Mouse (Mus musculus) forebrain, embryonic 12.5 days (tissue): ENCODE measurements at regions not wholly inside any gene's neighbourhood (a gene's known extent, or its start where the extent isn't known, plus 50 kb on each side); places are given as distances from the start of the nearest gene placed in this dataset.

Experiments
- ATAC-seq: fragments of 200-750 bp; cut with Nextera tagmentation; 2 replicates; pipeline ENCODE4 v1.8.0; 2017; ENCODE audit warnings: moderate TSS enrichment; ENCODE audit not compliant: low FRiP score
- H3K27ac ChIP-seq: fragments of 300-500 bp; sonication (generic); 2 replicates; pipeline ENCODE4 v1.5.1; 2016; ENCODE audit warnings: mild to moderate bottlenecking
- H3K27me3 ChIP-seq: fragments of 300-500 bp; sonication (generic); 2 replicates; pipeline ENCODE4 v1.6.1; 2016; ENCODE audit warnings: mild to moderate bottlenecking
- H3K36me3 ChIP-seq: fragments of 300-500 bp; sonication (generic); replicated peaks from 2 replicates; pipeline ENCODE4 v1.6.1; 2016; ENCODE audit warnings: mild to moderate bottlenecking
- H3K4me1 ChIP-seq: fragments of 300-500 bp; sonication (generic); 2 replicates; pipeline ENCODE4 v1.6.1; 2016
- H3K4me2 ChIP-seq: fragments of 300-500 bp; sonication (generic); 2 replicates; pipeline ENCODE4 v1.6.1; 2016; ENCODE audit warnings: mild to moderate bottlenecking, moderate library complexity
- H3K4me3 ChIP-seq: fragments of 300-500 bp; sonication (generic); replicated peaks from 2 replicates; pipeline ENCODE4 v1.5.1; 2016; ENCODE audit warnings: mild to moderate bottlenecking
- H3K9ac ChIP-seq: fragments of 300-500 bp; sonication (generic); 2 replicates; pipeline ENCODE4 v1.6.1; 2016; ENCODE audit warnings: mild to moderate bottlenecking
- H3K9me3 ChIP-seq: fragments of 300-500 bp; sonication (generic); 2 replicates; pipeline ENCODE4 v1.6.1; 2016
- WGBS: fragments of 180-500 bp; shearing (Covaris S2); methylation state at CpG from one replicate; pipeline ENCODE4 v1.1.7; 2016; 5-methylcytosine and 5-hydroxymethylcytosine counted together

GRCm38 (mm10) chr12:17113465-17114177 lies 63.1 kb downstream of the Kcnf1 start:
- H3K27ac ChIP-seq = no peak overlapping the region
- ATAC-seq = no peak
- H3K4me2 ChIP-seq = no peak overlapping the region
- H3K36me3 ChIP-seq = no peaks in the 10 kb centered on the region
- H3K27me3 ChIP-seq = no peaks in the 10 kb centered on the region
- H3K9ac ChIP-seq = no peak overlapping the region
- WGBS = 81% methylated on average over 12 of the region's 12 CpGs
- no peaks in the 10 kb centered on the region for H3K4me1 ChIP-seq
- no peak overlapping the region for H3K4me3 ChIP-seq
- no peaks in the 10 kb centered on the region for H3K9me3 ChIP-seq

GRCm38 (mm10) chr12:17112781-17113464 lies 63.8 kb downstream of the Kcnf1 start:
- Histone ChIP-seq H3K4me3 (no peak overlapping the region), H3K4me2 (no peak overlapping the region), H3K4me1 (no peaks in the 10 kb centered on the region), H3K36me3 (no peaks in the 10 kb centered on the region), H3K9me3 (no peaks in the 10 kb centered on the region), H3K9ac (no peak overlapping the region), H3K27me3 (no peaks in the 10 kb centered on the region), H3K27ac (no peak overlapping the region)
- WGBS = 88% methylated on average over 7 of the region's 7 CpGs
- no peak for ATAC-seq

- Histone ChIP-seq H3K27me3 (no peaks in the 10 kb centered on the region), H3K36me3 (no peaks in the 10 kb centered on the region), H3K9ac (no peak overlapping the region), H3K27ac (no peak overlapping the region), H3K4me1 (no peaks in the 10 kb centered on the region), H3K9me3 (no peaks in the 10 kb centered on the region), H3K4me3 (no peak overlapping the region), H3K4me2 (no peak overlapping the region)
- 76% methylated on average over 1 of the region's 1 CpGs for WGBS
- ATAC-seq = no peak
These were observed 70.5 kb downstream of the Kcnf1 start for GRCm38 (mm10) chr12:17106220-17106619.

- Histone ChIP-seq H3K9ac (no peak overlapping the region), H3K4me1 (no peaks in the 10 kb centered on the region), H3K36me3 (no peaks in the 10 kb centered on the region), H3K27ac (no peak overlapping the region), H3K27me3 (no peaks in the 10 kb centered on the region), H3K4me3 (no peak overlapping the region), H3K4me2 (no peak overlapping the region), H3K9me3 (no peaks in the 10 kb centered on the region)
- 85% methylated on average over 6 of the region's 6 CpGs for WGBS
- ATAC-seq = no peak
These were observed 71.5 kb downstream of the Kcnf1 start for GRCm38 (mm10) chr12:17105057-17105712.

- Histone ChIP-seq H3K27ac (no peak overlapping the region), H3K9me3 (no peaks in the 10 kb centered on the region), H3K4me3 (no peak overlapping the region), H3K27me3 (no peaks in the 10 kb centered on the region), H3K9ac (no peak overlapping the region), H3K4me2 (no peak overlapping the region), H3K4me1 (peaks cover 10% of the 10 kb centered on the region), H3K36me3 (no peaks in the 10 kb centered on the region)
- WGBS = 90% methylated on average over 3 of the region's 3 CpGs
- ATAC-seq = no peak
These were observed 74.8 kb downstream of the Kcnf1 start for GRCm38 (mm10) chr12:17101842-17102241.

GRCm38 (mm10) chr12:17097800-17098271 lies 78.9 kb downstream of the Kcnf1 start:
- H3K4me3 ChIP-seq = no peak overlapping the region
- H3K4me2 ChIP-seq = no peak overlapping the region
- H3K27ac ChIP-seq = peak overlapping the region; percentile 56; the same call in 1 of the 2 replicates
- no peaks in the 10 kb centered on the region for H3K9me3 ChIP-seq
- no peak overlapping the region for H3K9ac ChIP-seq
- H3K27me3 ChIP-seq = no peaks in the 10 kb centered on the region
- H3K4me1 ChIP-seq = peaks cover 14% of the 10 kb centered on the region
- 56% methylated on average over 15 of the region's 15 CpGs for WGBS
- no peaks in the 10 kb centered on the region for H3K36me3 ChIP-seq
- peak; percentile 72; the same call in 1 of the 2 replicates for ATAC-seq

GRCm38 (mm10) chr12:17094758-17095157 lies 81.9 kb downstream of the Kcnf1 start:
- H3K4me2 ChIP-seq = no peak overlapping the region
- peaks cover 21% of the 10 kb centered on the region for H3K4me1 ChIP-seq
- H3K27ac ChIP-seq = no peak overlapping the region
- H3K9ac ChIP-seq = no peak overlapping the region
- WGBS = 88% methylated on average over 4 of the region's 4 CpGs
- H3K36me3 ChIP-seq = no peaks in the 10 kb centered on the region
- H3K9me3 ChIP-seq = no peaks in the 10 kb centered on the region
- H3K4me3 ChIP-seq = no peak overlapping the region
- ATAC-seq = no peak
- no peaks in the 10 kb centered on the region for H3K27me3 ChIP-seq

GRCm38 (mm10) chr12:17093772-17094171 lies 82.2 kb upstream of the 2410004P03Rik start:
- Histone ChIP-seq H3K36me3 (no peaks in the 10 kb centered on the region), H3K4me3 (no peak overlapping the region), H3K9ac (no peak overlapping the region), H3K27ac (no peak overlapping the region), H3K4me1 (peaks cover 22% of the 10 kb centered on the region), H3K4me2 (no peak overlapping the region), H3K27me3 (no peaks in the 10 kb centered on the region), H3K9me3 (no peaks in the 10 kb centered on the region)
- 41% methylated on average over 3 of the region's 3 CpGs for WGBS
- no peak for ATAC-seq

GRCm38 (mm10) chr12:17091058-17091457 lies 79.5 kb upstream of the 2410004P03Rik start:
- Histone ChIP-seq H3K4me2 (no peak overlapping the region), H3K36me3 (no peaks in the 10 kb centered on the region)
- ATAC-seq = no peak

GRCm38 (mm10) chr12:17089710-17090339 lies 78.3 kb upstream of the 2410004P03Rik start:
- H3K9me3 ChIP-seq = no peaks in the 10 kb centered on the region
- WGBS = 55% methylated on average over 7 of the region's 7 CpGs
- no peak overlapping the region for H3K4me3 ChIP-seq
- H3K9ac ChIP-seq = no peak overlapping the region
- ATAC-seq = no peak
- no peak overlapping the region for H3K27ac ChIP-seq
- H3K4me1 ChIP-seq = peaks cover 12% of the 10 kb centered on the region
- H3K4me2 ChIP-seq = no peak overlapping the region
- no peaks in the 10 kb centered on the region for H3K27me3 ChIP-seq
- no peaks in the 10 kb centered on the region for H3K36me3 ChIP-seq

More at GRCm38 (mm10) chr12:17091058-17091457, 79.5 kb upstream of the 2410004P03Rik start:
- Histone ChIP-seq H3K9me3 (no peaks in the 10 kb centered on the region), H3K27me3 (no peaks in the 10 kb centered on the region), H3K4me3 (no peak overlapping the region), H3K27ac (no peak overlapping the region), H3K9ac (no peak overlapping the region), H3K4me1 (peaks cover 12% of the 10 kb centered on the region)
- 70% methylated on average over 10 of the region's 10 CpGs for WGBS

- 39% methylated on average over 3 of the region's 3 CpGs for WGBS
- no peaks in the 10 kb centered on the region for H3K9me3 ChIP-seq
- H3K36me3 ChIP-seq = no peaks in the 10 kb centered on the region
- H3K27ac ChIP-seq = no peak overlapping the region
- H3K4me2 ChIP-seq = no peak overlapping the region
- ATAC-seq = no peak
- peaks cover 8% of the 10 kb centered on the region; the same call in 1 of the 2 replicates for H3K4me1 ChIP-seq
- no peak overlapping the region for H3K9ac ChIP-seq
- no peak overlapping the region for H3K4me3 ChIP-seq
- H3K27me3 ChIP-seq = no peaks in the 10 kb centered on the region
These were observed 75.9 kb upstream of the 2410004P03Rik start for GRCm38 (mm10) chr12:17087388-17087787.

GRCm38 (mm10) chr12:17085209-17085574 lies 73.7 kb upstream of the 2410004P03Rik start:
- H3K4me3 ChIP-seq = no peak overlapping the region
- no peaks in the 10 kb centered on the region for H3K9me3 ChIP-seq
- no peaks in the 10 kb centered on the region for H3K27me3 ChIP-seq
- H3K4me2 ChIP-seq = no peak overlapping the region
- ATAC-seq = no peak
- WGBS = 67% methylated on average over 5 of the region's 5 CpGs
- no peak overlapping the region for H3K27ac ChIP-seq
- H3K36me3 ChIP-seq = no peaks in the 10 kb centered on the region
- no peak overlapping the region for H3K9ac ChIP-seq
- H3K4me1 ChIP-seq = peaks cover 6% of the 10 kb centered on the region; the same call in 1 of the 2 replicates
